Mouse (Mus musculus) kidney, embryonic 14.5 days (tissue): ENCODE data around the gene Repin1. TPM values are rescaled to one million over a fixed set of nuclear protein-coding genes. Genes with fewer than 3 reads are reported as not detected.

Source experiments
- ATAC-seq: fragments of 200-750 bp; cut with Nextera tagmentation; 2 replicates; pipeline ENCODE4 v1.8.0; 2017; ENCODE audit warnings: moderate number of reproducible peaks, mild to moderate bottlenecking, moderate TSS enrichment, moderate library complexity; ENCODE audit not compliant: low FRiP score, low TSS enrichment
- H3K27ac ChIP-seq: fragments of 300-500 bp; sonication (generic); 2 replicates; pipeline ENCODE4 v1.5.1; 2014; ENCODE audit warnings: low read depth, mild to moderate bottlenecking, low read length, moderate library complexity, mixed read lengths
- H3K27me3 ChIP-seq: fragments of 300-500 bp; sonication (generic); 2 replicates; pipeline ENCODE4 v1.6.1; 2014; ENCODE audit warnings: mild to moderate bottlenecking, low read length; ENCODE audit not compliant: control insufficient read depth, insufficient read depth
- H3K36me3 ChIP-seq: fragments of 300-500 bp; sonication (generic); 2 replicates; pipeline ENCODE4 v1.6.1; 2014; ENCODE audit warnings: low read length, mixed read lengths; ENCODE audit not compliant: control insufficient read depth, insufficient read depth
- H3K4me1 ChIP-seq: fragments of 300-500 bp; sonication (generic); 2 replicates; pipeline ENCODE4 v1.6.1; 2014; ENCODE audit warnings: low read length, mixed read lengths; ENCODE audit not compliant: control insufficient read depth, insufficient read depth
- H3K4me2 ChIP-seq: fragments of 300-500 bp; sonication (generic); replicated peaks from 2 replicates; pipeline ENCODE4 v1.6.1; 2014; ENCODE audit warnings: low read depth, mild to moderate bottlenecking, low read length
- H3K4me3 ChIP-seq: fragments of 300-500 bp; sonication (generic); 2 replicates; pipeline ENCODE4 v1.5.1; 2014; ENCODE audit warnings: mild to moderate bottlenecking, low read length
- H3K9ac ChIP-seq: fragments of 300-500 bp; sonication (generic); 2 replicates; pipeline ENCODE4 v1.6.1; 2014; ENCODE audit warnings: low read depth, mild to moderate bottlenecking, low read length, moderate library complexity
- H3K9me3 ChIP-seq: fragments of 300-500 bp; sonication (generic); 2 replicates; pipeline ENCODE4 v1.6.1; 2016; ENCODE audit warnings: low read length; ENCODE audit not compliant: control insufficient read depth
- WGBS: fragments of 180-500 bp; shearing (Covaris S2); extraction: QIAGEN DNeasy Blood & Tissue Kit; methylation state at CpG from one replicate; pipeline ENCODE4 v1.1.7; 2014; 5-methylcytosine and 5-hydroxymethylcytosine counted together
- polyA plus RNA-seq: library from polyadenylated mRNA; unstranded; fragments of >200 nt; fragmentation: Nextera tagmentation; extraction: Ambion mirVana; gene quantifications from 2 replicates; pipeline ENCODE4 v1.2.1, GENCODE M21; 2014

Gene Repin1
- polyA plus RNA-seq, 1 experiment from 2014 or later, result 47.0 TPM

DNA sequence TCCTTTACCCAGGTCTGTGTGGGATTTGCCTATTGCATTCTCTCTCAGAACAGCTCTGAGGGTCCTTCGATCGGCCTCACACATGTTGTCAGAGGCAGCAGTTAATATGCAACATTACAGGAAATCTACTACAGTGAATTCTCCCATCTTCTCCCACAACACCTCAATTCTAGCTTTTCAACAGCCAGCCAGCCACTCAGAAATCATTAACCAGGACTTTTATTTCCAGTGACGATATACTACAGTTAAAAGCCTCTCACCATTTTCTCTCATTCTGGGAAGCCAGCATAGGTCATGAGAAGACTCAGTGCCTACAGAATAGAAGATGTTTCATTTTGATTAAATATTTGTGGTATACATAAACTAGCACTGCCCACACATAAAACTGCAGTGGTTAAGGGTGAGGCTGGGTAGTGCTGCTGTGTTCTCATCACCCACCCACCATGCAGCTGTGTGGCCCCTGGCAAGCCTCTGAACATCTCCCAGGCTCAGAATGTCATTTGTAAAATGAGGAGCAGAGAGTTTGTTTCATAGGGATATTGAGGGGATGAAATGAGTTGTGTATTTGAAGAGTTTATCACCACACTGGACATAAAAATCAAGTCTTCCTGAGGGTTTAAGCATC lies 2.4 kb upstream of the Repin1 start:
- WGBS, result 84% methylated on average over 3 of the region's 3 CpGs
- H3K9me3 ChIP-seq, result peaks cover 3% of the 10 kb centered on the region
- H3K4me2 ChIP-seq, result no peak overlapping the region
- ATAC-seq, result no peak
- no peaks in the 10 kb centered on the region for H3K27me3 ChIP-seq
- peaks cover 10% of the 10 kb centered on the region; the same call in 1 of the 2 replicates for H3K4me1 ChIP-seq
- H3K9ac ChIP-seq, result no peak overlapping the region
- no peak overlapping the region for H3K4me3 ChIP-seq
- peaks cover 4% of the 10 kb centered on the region for H3K36me3 ChIP-seq
- no peak overlapping the region for H3K27ac ChIP-seq

DNA sequence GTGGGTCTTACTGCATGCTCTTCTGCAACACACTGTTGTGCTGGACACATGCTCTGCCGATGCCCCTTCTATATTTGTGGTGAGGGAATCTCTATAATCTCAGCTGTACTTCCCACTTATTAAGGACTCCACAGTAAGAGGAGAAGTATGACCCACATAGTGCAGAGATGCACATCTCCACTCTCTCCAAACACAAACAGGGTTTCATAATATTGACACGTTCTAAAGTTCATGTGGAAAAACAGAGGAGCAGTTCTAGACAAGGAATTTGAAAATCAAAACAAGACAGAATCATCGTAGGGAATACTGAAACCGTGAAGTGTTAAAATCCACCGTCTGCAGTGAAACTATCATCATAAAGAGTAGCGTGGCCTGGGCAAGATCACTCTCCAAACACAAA lies 1.8 kb upstream of the Repin1 start:
- 91% methylated on average over 6 of the region's 6 CpGs for WGBS
- Histone ChIP-seq H3K27ac (no peak overlapping the region), H3K27me3 (no peaks in the 10 kb centered on the region)

DNA sequence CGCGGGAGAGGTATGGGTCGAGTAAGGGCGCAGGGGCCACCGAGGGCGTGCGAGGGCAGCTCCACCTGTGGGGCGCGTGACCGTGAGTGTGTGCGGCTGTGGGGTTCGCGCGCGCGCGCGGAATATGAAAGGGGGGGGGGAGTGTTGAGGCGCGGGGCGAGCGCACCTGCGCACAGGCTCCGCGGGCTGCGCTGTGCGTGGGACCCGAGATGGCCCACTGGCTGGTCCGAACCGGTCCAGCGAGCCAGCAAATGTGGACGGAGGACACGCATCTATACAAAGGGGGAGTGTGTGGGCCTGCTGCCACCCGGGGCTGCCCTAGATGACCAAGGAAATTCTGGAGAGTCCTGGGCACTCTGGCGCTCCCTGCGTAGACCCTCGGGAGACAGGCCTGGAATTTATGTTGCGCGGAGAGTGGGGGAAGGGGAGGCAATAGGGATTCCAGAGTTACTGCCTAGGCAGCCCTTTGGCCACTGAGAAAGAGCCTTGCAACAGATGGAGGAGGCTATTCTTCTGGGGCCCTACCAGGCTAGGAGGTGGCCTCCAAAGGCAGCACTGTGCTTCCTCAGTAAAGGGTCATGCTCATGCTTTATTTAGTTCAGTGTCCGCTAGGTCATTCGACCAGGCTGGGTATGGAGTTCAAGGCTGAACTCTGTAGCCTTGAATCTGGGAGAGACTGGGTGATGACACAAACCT lies 508 bp downstream of the Repin1 start:
- peak; percentile 67 for ATAC-seq
- H3K4me1 ChIP-seq, result peaks cover 10% of the 10 kb centered on the region; the same call in 1 of the 2 replicates
- H3K4me3 ChIP-seq, result peak overlapping the region; percentile 91
- peak overlapping the region; percentile 92 for H3K27ac ChIP-seq
- H3K36me3 ChIP-seq, result peaks cover 33% of the 10 kb centered on the region
- peak overlapping the region; percentile 75 for H3K4me2 ChIP-seq
- H3K9me3 ChIP-seq, result peaks cover 23% of the 10 kb centered on the region
- H3K9ac ChIP-seq, result peak overlapping the region; percentile 88
- no peaks in the 10 kb centered on the region for H3K27me3 ChIP-seq
- WGBS, result under 1% methylated on average over 37 of the region's 41 CpGs

More for the DNA sequence above, 1.8 kb upstream of the Repin1 start:
- Histone ChIP-seq H3K4me1 (peaks cover 10% of the 10 kb centered on the region; the same call in 1 of the 2 replicates), H3K9ac (no peak overlapping the region), H3K36me3 (peaks cover 10% of the 10 kb centered on the region), H3K9me3 (peaks cover 9% of the 10 kb centered on the region), H3K4me2 (no peak overlapping the region), H3K4me3 (no peak overlapping the region)
- ATAC-seq, result no peak

DNA sequence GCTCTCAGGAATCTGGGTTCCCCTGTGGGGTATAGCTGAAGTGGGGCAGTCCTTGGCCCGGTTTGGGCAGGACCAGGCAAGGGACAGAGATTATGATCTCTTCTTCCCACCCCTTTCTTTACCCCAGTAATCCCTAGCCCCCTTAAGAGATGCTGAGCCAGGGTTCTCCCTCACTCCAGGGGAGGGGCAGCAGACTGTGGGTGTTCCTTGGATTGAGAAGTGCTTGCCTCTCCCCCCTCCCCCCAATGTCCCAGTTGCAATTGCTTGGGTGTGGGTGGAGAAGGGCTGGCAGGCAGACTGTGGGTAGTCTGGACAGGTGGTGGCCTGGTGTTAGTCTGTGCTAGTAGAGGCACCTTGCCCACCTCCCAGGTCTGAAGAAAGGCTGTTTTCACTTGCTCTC lies 1.6 kb downstream of the Repin1 start:
- Histone ChIP-seq H3K4me3 (peak overlapping the region; percentile 91), H3K9ac (peak overlapping the region; percentile 88; the same call in 1 of the 2 replicates), H3K36me3 (peaks cover 41% of the 10 kb centered on the region), H3K4me1 (peaks cover 10% of the 10 kb centered on the region; the same call in 1 of the 2 replicates), H3K4me2 (peak overlapping the region; percentile 75), H3K27ac (no peak overlapping the region), H3K27me3 (no peaks in the 10 kb centered on the region), H3K9me3 (peaks cover 23% of the 10 kb centered on the region)
- no peak for ATAC-seq
- 40% methylated on average over 1 of the region's 1 CpGs for WGBS

DNA sequence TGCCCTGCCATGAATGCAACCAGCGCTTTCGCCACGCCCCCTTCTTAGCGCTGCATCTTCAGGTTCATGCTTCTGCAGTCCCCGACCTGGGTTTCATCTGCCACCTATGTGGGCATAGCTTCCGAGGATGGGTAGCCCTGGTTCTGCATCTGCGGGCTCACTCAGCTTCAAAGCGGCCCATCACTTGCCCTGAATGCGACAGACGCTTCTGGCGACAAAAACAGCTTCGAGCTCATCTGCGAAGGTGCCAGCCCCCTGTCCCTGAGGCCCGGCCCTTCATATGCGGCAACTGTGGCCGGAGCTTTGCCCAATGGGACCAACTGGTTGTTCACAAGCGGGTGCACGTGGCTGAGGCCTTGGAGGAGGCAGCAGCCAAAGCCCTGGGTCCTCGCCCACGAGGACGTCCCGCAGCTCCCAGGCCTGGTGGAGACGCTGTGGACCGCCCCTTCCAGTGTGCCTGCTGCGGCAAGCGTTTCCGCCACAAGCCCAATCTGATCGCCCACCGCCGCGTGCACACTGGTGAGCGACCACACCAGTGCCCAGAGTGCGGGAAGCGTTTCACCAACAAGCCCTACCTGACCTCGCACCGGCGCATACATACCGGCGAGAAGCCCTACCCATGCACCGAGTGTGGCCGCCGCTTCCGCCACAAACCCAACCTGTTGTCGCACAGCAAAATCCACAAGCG lies 3.0 kb downstream of the Repin1 start:
- no peak overlapping the region for H3K4me3 ChIP-seq
- no peak overlapping the region for H3K4me2 ChIP-seq
- peaks cover 23% of the 10 kb centered on the region for H3K9me3 ChIP-seq
- H3K36me3 ChIP-seq, result peaks cover 41% of the 10 kb centered on the region
- H3K9ac ChIP-seq, result no peak overlapping the region
- H3K27ac ChIP-seq, result no peak overlapping the region
- ATAC-seq, result no peak
- H3K27me3 ChIP-seq, result no peaks in the 10 kb centered on the region
- 96% methylated on average over 45 of the region's 45 CpGs for WGBS
- peaks cover 10% of the 10 kb centered on the region; the same call in 1 of the 2 replicates for H3K4me1 ChIP-seq

DNA sequence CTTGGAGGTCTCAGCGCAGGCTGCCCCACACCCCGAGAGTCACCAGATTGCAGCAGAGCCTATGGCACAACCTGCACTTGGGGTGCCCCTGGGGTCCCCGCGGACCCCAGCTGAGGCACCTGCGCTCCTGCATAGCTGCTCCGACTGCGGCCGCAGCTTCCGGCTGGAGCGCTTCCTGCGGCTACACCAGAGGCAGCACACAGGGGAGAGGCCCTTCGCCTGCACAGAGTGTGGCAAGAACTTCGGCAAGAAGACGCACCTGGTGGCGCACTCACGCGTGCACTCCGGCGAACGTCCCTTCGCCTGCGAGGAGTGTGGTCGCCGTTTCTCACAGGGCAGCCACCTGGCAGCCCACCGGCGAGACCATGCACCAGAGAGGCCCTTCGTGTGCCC lies 3.5 kb downstream of the Repin1 start:
- no peaks in the 10 kb centered on the region for H3K27me3 ChIP-seq
- H3K9me3 ChIP-seq, result peaks cover 23% of the 10 kb centered on the region
- 96% methylated on average over 27 of the region's 27 CpGs for WGBS
- no peak overlapping the region for H3K4me3 ChIP-seq
- H3K4me1 ChIP-seq, result peaks cover 10% of the 10 kb centered on the region; the same call in 1 of the 2 replicates
- no peak overlapping the region for H3K27ac ChIP-seq
- H3K36me3 ChIP-seq, result peaks cover 41% of the 10 kb centered on the region
- H3K9ac ChIP-seq, result no peak overlapping the region
- ATAC-seq, result no peak
- H3K4me2 ChIP-seq, result no peak overlapping the region

DNA sequence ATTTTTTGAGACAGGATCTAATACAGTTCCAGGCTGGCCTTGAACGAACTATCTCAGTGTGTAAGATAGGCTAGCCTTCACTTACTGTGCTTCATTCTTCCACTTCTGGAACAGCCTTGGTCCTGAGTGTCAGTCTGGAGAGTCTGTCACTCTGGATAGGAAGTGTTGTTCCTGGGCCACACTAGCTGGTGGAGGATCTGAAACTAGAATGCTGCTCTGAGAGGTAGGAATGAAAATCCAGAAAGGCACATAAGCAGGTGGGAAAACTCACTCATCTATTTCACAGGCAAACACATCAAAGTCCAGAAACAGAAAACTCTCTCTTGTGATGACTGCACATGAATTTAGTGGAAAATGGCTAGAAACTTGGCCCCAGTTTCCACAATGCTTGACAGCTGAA lies 6.9 kb downstream of the Repin1 start:
- peaks cover 41% of the 10 kb centered on the region for H3K36me3 ChIP-seq

DNA sequence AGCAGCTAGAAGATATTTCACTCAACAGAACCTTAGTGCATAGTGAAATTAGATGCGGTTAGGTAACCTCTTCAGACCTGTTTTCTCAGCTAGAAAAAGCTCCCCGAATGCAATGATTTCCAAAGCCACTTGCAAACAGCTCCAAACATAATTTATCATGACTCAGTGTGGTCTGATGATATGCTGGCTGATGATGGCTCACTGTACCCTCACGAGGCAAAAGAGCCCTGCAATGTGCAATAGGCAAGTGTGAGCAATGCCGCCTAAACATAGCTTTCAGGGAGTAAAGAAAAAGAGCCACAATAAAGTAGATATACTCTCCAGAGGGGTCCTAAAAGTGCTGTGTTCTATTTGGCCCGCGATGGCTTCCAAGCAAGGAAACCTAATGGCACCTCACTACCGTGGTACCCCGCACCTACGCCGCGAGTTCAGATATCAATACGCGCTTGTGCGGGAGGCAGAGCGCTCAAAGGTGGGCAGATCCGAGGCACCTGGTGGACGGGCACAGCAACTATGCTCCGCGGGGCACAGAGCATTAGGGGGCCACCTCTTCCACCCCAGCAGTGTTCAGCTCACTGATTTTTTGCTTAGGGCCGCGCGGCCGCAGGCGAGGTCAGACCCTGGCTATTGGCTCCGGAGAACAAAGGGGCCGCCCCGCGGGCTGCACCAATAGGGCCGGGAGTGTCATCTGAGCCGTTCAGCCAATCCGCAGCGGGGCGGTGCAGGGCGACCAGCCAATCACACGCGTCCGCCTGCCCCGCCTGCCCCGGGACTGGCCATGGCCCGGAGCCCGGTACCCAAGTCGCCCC lies 7.8 kb downstream of the Repin1 start, which contains the start of gene Zfp775:
Gene Zfp775, plus strand, starts transcription at position 793 of the 809 bp plus-strand sequence.
- WGBS, result 4% methylated on average over 42 of the region's 42 CpGs
- Histone ChIP-seq H3K36me3 (peaks cover 35% of the 10 kb centered on the region), H3K27me3 (no peaks in the 10 kb centered on the region)

More for the DNA sequence above, 6.9 kb downstream of the Repin1 start:
- no peak overlapping the region for H3K4me2 ChIP-seq
- H3K9ac ChIP-seq, result no peak overlapping the region
- peaks cover 23% of the 10 kb centered on the region for H3K9me3 ChIP-seq
- no peak overlapping the region for H3K4me3 ChIP-seq
- 91% methylated on average over 1 of the region's 1 CpGs for WGBS
- no peaks in the 10 kb centered on the region for H3K27me3 ChIP-seq
- ATAC-seq, result no peak
- no peak overlapping the region for H3K27ac ChIP-seq
- peaks cover 7% of the 10 kb centered on the region for H3K4me1 ChIP-seq

More for the DNA sequence above, 7.8 kb downstream of the Repin1 start, which contains the start of gene Zfp775:
- H3K27ac ChIP-seq, result peak within 1 kb of the TSS; percentile 60; the same call in 1 of the 2 replicates
- ATAC-seq, result peak; percentile 99
- peak within 1 kb of the TSS; percentile 75 for H3K9ac ChIP-seq
- peak within 1 kb of the TSS; percentile 76 for H3K4me3 ChIP-seq
- peak within 1 kb of the TSS; percentile 51 for H3K4me2 ChIP-seq
- H3K9me3 ChIP-seq, result peaks cover 19% of the 10 kb centered on the region
- peaks cover 7% of the 10 kb centered on the region for H3K4me1 ChIP-seq
